Mouse (Mus musculus): ENCODE measurements around the gene A530032D15Rik.
"Not testable (repeated sequence)": the region's sequence is repeated elsewhere in the genome, so short reads cannot be mapped to it uniquely, and the experiment has no call there.

- not testable (repeated sequence) for TF ChIP-seq CTCF (IDR thresholded peaks at IDR 0.05; ENCODE audit: insufficient read depth, low read length); POLR2A (IDR thresholded peaks at IDR 0.05; ENCODE audit: borderline replicate concordance, extremely low read depth, low read depth, low read length)
Observed at GRCm38 (mm10) chr1:85033616-85034015, 76.0 kb downstream of the A530032D15Rik start.
